ENCODE assay signal across 8 mouse cellular contexts in the genomic region with DNA sequence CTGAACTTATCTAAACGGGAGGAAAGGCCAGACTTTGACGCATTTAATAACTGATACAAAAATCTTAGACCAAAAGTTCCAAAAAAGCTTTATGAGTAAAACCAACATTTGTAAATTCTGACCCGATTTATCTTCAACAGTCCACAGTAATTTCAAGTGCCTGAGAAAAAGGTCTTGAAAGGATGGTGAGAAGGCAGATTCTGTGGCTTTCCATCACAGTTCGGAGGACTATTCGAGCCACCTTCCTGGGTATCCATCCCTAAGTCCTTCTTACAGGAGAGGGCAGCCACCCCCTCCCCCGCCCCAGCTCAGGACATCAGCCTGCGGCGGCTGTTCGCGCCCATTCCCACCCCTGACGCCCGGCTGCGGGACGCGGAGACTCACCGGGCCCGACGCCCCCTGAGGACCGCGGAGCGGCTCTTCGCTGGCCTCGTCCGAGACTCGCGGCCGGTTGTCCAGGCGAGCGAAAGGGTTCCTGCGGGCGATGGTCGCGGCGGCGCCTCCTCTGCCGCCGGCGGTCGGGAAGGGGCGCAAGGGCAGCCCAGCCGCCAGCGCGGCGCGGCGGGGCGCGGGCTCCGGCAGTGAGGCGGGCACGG. TPM values are rescaled to one million over a fixed set of nuclear protein-coding genes. Genes with fewer than 3 reads are reported as not detected.
DNase-seq lines count a peak whose midpoint lies in the region; ATAC-seq and TF ChIP-seq lines count a peak whose summit lies in the region.

No protein-coding gene starts in this region.

- H3K27ac ChIP-seq in kidney, postnatal 0 days, result peak overlapping the region; percentile 44; the same call in 1 of the 2 replicates
- H3K27ac ChIP-seq in embryonic facial prominence, embryonic 12.5 days, result peak overlapping the region; percentile 81
- H3K27ac ChIP-seq in intestine, postnatal 0 days (ENCODE audit: low read depth, low read length), result peak overlapping the region; percentile 77; the same call in 1 of the 2 replicates
- peak overlapping the region; percentile 83 for H3K27ac ChIP-seq in neural tube, embryonic 14.5 days (ENCODE audit: low read depth, low read length)

- H3K9me3 ChIP-seq in kidney, postnatal 0 days (replicated peaks; ENCODE audit: low read length), result no peaks in the 10 kb centered on the region
- no peaks in the 10 kb centered on the region for H3K9me3 ChIP-seq in embryonic facial prominence, embryonic 12.5 days
- no peaks in the 10 kb centered on the region for H3K9me3 ChIP-seq in intestine, postnatal 0 days (ENCODE audit: control insufficient read depth)
- H3K9me3 ChIP-seq in neural tube, embryonic 14.5 days (ENCODE audit: control insufficient read depth, low read length), result no peaks in the 10 kb centered on the region

- 1% methylated on average over 42 of the region's 51 CpGs for WGBS in kidney, postnatal 0 days
- 1% methylated on average over 32 of the region's 51 CpGs for WGBS in embryonic facial prominence, embryonic 12.5 days
- WGBS in intestine, postnatal 0 days, result 1% methylated on average over 51 of the region's 51 CpGs
- 1% methylated on average over 50 of the region's 51 CpGs for WGBS in neural tube, embryonic 14.5 days

- no peaks in the 10 kb centered on the region for H3K4me1 ChIP-seq in kidney, postnatal 0 days (replicated peaks; ENCODE audit: insufficient read depth, low read length)
- peaks cover 14% of the 10 kb centered on the region for H3K4me1 ChIP-seq in embryonic facial prominence, embryonic 12.5 days
- no peaks in the 10 kb centered on the region for H3K4me1 ChIP-seq in intestine, postnatal 0 days (replicated peaks; ENCODE audit: control insufficient read depth, insufficient read depth, low read length)
- peaks cover 8% of the 10 kb centered on the region; the same call in 1 of the 2 replicates for H3K4me1 ChIP-seq in neural tube, embryonic 14.5 days (ENCODE audit: control insufficient read depth, insufficient read depth, low read length)

- peak; percentile 16 for DNase-seq in kidney, postnatal 0 days (ENCODE audit: low spot score)
- no peak for DNase-seq in kidney, adult 11 months
- DNase-seq in Muller cell, postnatal 12 days (ENCODE audit: inconsistent ontology term), result no peak
- DNase-seq in frontal cortex, postnatal 36 days (ENCODE audit: low spot score in 2 of 2), result no peak

- H3K4me2 ChIP-seq in kidney, postnatal 0 days (ENCODE audit: low read length), result peak overlapping the region; percentile 98
- H3K4me2 ChIP-seq in embryonic facial prominence, embryonic 12.5 days (replicated peaks), result peak overlapping the region; percentile 82
- peak overlapping the region; percentile 100 for H3K4me2 ChIP-seq in intestine, postnatal 0 days (replicated peaks; ENCODE audit: low read depth)
- H3K4me2 ChIP-seq in neural tube, embryonic 14.5 days (ENCODE audit: low read depth, low read length), result peak overlapping the region; percentile 82

- ATAC-seq in kidney, postnatal 0 days (replicated peaks; ENCODE audit: low FRiP score, low read depth), result peak; percentile 14
- ATAC-seq in embryonic facial prominence, embryonic 12.5 days (ENCODE audit: insufficient number of reproducible peaks, insufficient read depth, low FRiP score, low TSS enrichment), result peak; percentile 36; the same call in 1 of the 2 replicates
- ATAC-seq in intestine, postnatal 0 days, result peak; percentile 26
- ATAC-seq in neural tube, embryonic 14.5 days (ENCODE audit: low read depth), result peak; percentile 60
- no peak for ATAC-seq in activated CD4-positive, CD25-positive, alpha-beta regulatory T cell, adult 4 months

- H3K9ac ChIP-seq in kidney, postnatal 0 days (ENCODE audit: low read depth, low read length), result peak overlapping the region; percentile 80
- H3K9ac ChIP-seq in embryonic facial prominence, embryonic 12.5 days, result peak overlapping the region; percentile 87
- H3K9ac ChIP-seq in intestine, postnatal 0 days (ENCODE audit: low read depth, low read length), result peak overlapping the region; percentile 88
- H3K9ac ChIP-seq in neural tube, embryonic 14.5 days (replicated peaks; ENCODE audit: low read depth, low read length), result peak overlapping the region; percentile 83

- TF ChIP-seq CTCF in kidney, postnatal 0 days (IDR thresholded peaks at IDR 0.05; ENCODE audit: low read depth), result no peak
- no peak for TF ChIP-seq CTCF in intestine, postnatal 0 days (IDR thresholded peaks at IDR 0.05; ENCODE audit: low read depth)

- H3K27me3 ChIP-seq in kidney, postnatal 0 days (ENCODE audit: insufficient read depth, low read length), result no peaks in the 10 kb centered on the region
- no peaks in the 10 kb centered on the region for H3K27me3 ChIP-seq in embryonic facial prominence, embryonic 12.5 days
- no peaks in the 10 kb centered on the region for H3K27me3 ChIP-seq in intestine, postnatal 0 days (replicated peaks; ENCODE audit: control insufficient read depth, insufficient read depth, low read length)
- no peaks in the 10 kb centered on the region for H3K27me3 ChIP-seq in neural tube, embryonic 14.5 days (ENCODE audit: control insufficient read depth, insufficient read depth, low read length)

- peaks cover 13% of the 10 kb centered on the region; the same call in 1 of the 2 replicates for H3K36me3 ChIP-seq in kidney, postnatal 0 days (ENCODE audit: insufficient read depth, low read length)
- H3K36me3 ChIP-seq in embryonic facial prominence, embryonic 12.5 days, result peaks cover 27% of the 10 kb centered on the region
- peaks cover 10% of the 10 kb centered on the region for H3K36me3 ChIP-seq in intestine, postnatal 0 days (ENCODE audit: control insufficient read depth, insufficient read depth)
- peaks cover 21% of the 10 kb centered on the region for H3K36me3 ChIP-seq in neural tube, embryonic 14.5 days (ENCODE audit: control insufficient read depth, insufficient read depth, low read length)

- H3K4me3 ChIP-seq in kidney, postnatal 0 days (replicated peaks; ENCODE audit: low read depth, low read length), result peak overlapping the region; percentile 90
- H3K4me3 ChIP-seq in embryonic facial prominence, embryonic 12.5 days, result peak overlapping the region; percentile 87
- H3K4me3 ChIP-seq in intestine, postnatal 0 days (ENCODE audit: low read depth, low read length), result peak overlapping the region; percentile 90
- peak overlapping the region; percentile 86 for H3K4me3 ChIP-seq in neural tube, embryonic 14.5 days (ENCODE audit: low read depth, low read length)

RNA-seq across cellular contexts. Expression of gene Donson, which starts 0.4 kb away (rescaled TPM):
- polyA plus RNA-seq in kidney, postnatal 0 days (2015; fragmentation: Nextera tagmentation; extraction: Ambion mirVana), result 10.6 and 12.6 TPM in 2 replicates
- 32.7 and 32.8 TPM in 2 replicates for polyA plus RNA-seq in embryonic facial prominence, embryonic 12.5 days (2016; fragmentation: Nextera tagmentation; extraction: Ambion mirVana)
- 6.2 and 6.7 TPM in 2 replicates for polyA plus RNA-seq in intestine, postnatal 0 days (2015; fragmentation: Nextera tagmentation; extraction: Ambion mirVana)
- polyA plus RNA-seq in neural tube, embryonic 14.5 days (2014; fragmentation: Nextera tagmentation; extraction: Ambion mirVana), result 23.3 and 28.5 TPM in 2 replicates
- polyA plus RNA-seq in activated CD4-positive, CD25-positive, alpha-beta regulatory T cell, adult 4 months (2017; shearing (Covaris generic)), result 10 to 100 TPM; 12.0 to 27.2 TPM

RNA-seq across cellular contexts. Expression of gene Cryzl1, which starts 40.7 kb away (rescaled TPM):
- 74.6 and 74.8 TPM in 2 replicates for polyA plus RNA-seq in kidney, postnatal 0 days (2015; fragmentation: Nextera tagmentation; extraction: Ambion mirVana)
- polyA plus RNA-seq in embryonic facial prominence, embryonic 12.5 days (2016; fragmentation: Nextera tagmentation; extraction: Ambion mirVana), result 69.1 and 70.1 TPM in 2 replicates
- 36.3 and 42.2 TPM in 2 replicates for polyA plus RNA-seq in intestine, postnatal 0 days (2015; fragmentation: Nextera tagmentation; extraction: Ambion mirVana)
- polyA plus RNA-seq in neural tube, embryonic 14.5 days (2014; fragmentation: Nextera tagmentation; extraction: Ambion mirVana), result 96.4 and 118 TPM in 2 replicates
- polyA plus RNA-seq in activated CD4-positive, CD25-positive, alpha-beta regulatory T cell, adult 4 months (2017; shearing (Covaris generic)), result 10 to 100 TPM; 67.0 to 69.8 TPM

RNA-seq across cellular contexts. Expression of gene Son, which starts 40.8 kb away (rescaled TPM):
- polyA plus RNA-seq in kidney, postnatal 0 days (2015; fragmentation: Nextera tagmentation; extraction: Ambion mirVana), result 108 and 112 TPM in 2 replicates
- polyA plus RNA-seq in embryonic facial prominence, embryonic 12.5 days (2016; fragmentation: Nextera tagmentation; extraction: Ambion mirVana), result 156 and 160 TPM in 2 replicates
- polyA plus RNA-seq in intestine, postnatal 0 days (2015; fragmentation: Nextera tagmentation; extraction: Ambion mirVana), result 71.1 and 83.4 TPM in 2 replicates
- 156 and 164 TPM in 2 replicates for polyA plus RNA-seq in neural tube, embryonic 14.5 days (2014; fragmentation: Nextera tagmentation; extraction: Ambion mirVana)
- 100 to 1,000 TPM; 119 to 186 TPM for polyA plus RNA-seq in activated CD4-positive, CD25-positive, alpha-beta regulatory T cell, adult 4 months (2017; shearing (Covaris generic))

RNA-seq across cellular contexts. Expression of gene Itsn1, which starts 41.0 kb away (rescaled TPM):
- 14.4 and 15.7 TPM in 2 replicates for polyA plus RNA-seq in kidney, postnatal 0 days (2015; fragmentation: Nextera tagmentation; extraction: Ambion mirVana)
- 39.6 and 43.2 TPM in 2 replicates for polyA plus RNA-seq in embryonic facial prominence, embryonic 12.5 days (2016; fragmentation: Nextera tagmentation; extraction: Ambion mirVana)
- 6.2 and 6.5 TPM in 2 replicates for polyA plus RNA-seq in intestine, postnatal 0 days (2015; fragmentation: Nextera tagmentation; extraction: Ambion mirVana)
- 56.5 and 77.5 TPM in 2 replicates for polyA plus RNA-seq in neural tube, embryonic 14.5 days (2014; fragmentation: Nextera tagmentation; extraction: Ambion mirVana)
- 1 to 10 TPM; 3.2 to 5.6 TPM for polyA plus RNA-seq in activated CD4-positive, CD25-positive, alpha-beta regulatory T cell, adult 4 months (2017; shearing (Covaris generic))

RNA-seq across cellular contexts. Expression of gene Gart, which starts 41.4 kb away (rescaled TPM):
- 68.5 and 71.0 TPM in 2 replicates for polyA plus RNA-seq in kidney, postnatal 0 days (2015; fragmentation: Nextera tagmentation; extraction: Ambion mirVana)
- 121 and 133 TPM in 2 replicates for polyA plus RNA-seq in embryonic facial prominence, embryonic 12.5 days (2016; fragmentation: Nextera tagmentation; extraction: Ambion mirVana)
- 19.0 and 23.8 TPM in 2 replicates for polyA plus RNA-seq in intestine, postnatal 0 days (2015; fragmentation: Nextera tagmentation; extraction: Ambion mirVana)
- polyA plus RNA-seq in neural tube, embryonic 14.5 days (2014; fragmentation: Nextera tagmentation; extraction: Ambion mirVana), result 51.1 and 58.0 TPM in 2 replicates
- 10 to 100 TPM; 57.7 to 59.6 TPM for polyA plus RNA-seq in activated CD4-positive, CD25-positive, alpha-beta regulatory T cell, adult 4 months (2017; shearing (Covaris generic))
